Mouse (Mus musculus) kidney, adult 18-20 months (tissue): Measurements from ENCODE around the gene Gm29427.
"Not testable (repeated sequence)": the region's sequence is repeated elsewhere in the genome, so short reads cannot be mapped to it uniquely, and the experiment has no call there.

Experiments
- DNase-seq: peaks from one replicate; pipeline ENCODE4 v3.0.0; 2021

The Gm29427 gene

GRCm38 (mm10) chr1:130731741-130732337 lies 16.2 kb upstream of the Gm29427 start, which contains the start of gene AA986860:
Gene AA986860 (plus strand): TSS chr1:130731976.
- peak; percentile 65 for DNase-seq

GRCm38 (mm10) chr1:130729153-130729552 lies 13.6 kb upstream of the Gm29427 start, which contains the start of gene Pfkfb2:
Gene Pfkfb2 (minus strand): TSS chr1:130729253.
- DNase-seq = no peak

- DNase-seq = no peak
Measured at GRCm38 (mm10) chr1:130728708-130729107, 13.1 kb upstream of the Gm29427 start.

GRCm38 (mm10) chr1:130728070-130728469 lies 12.5 kb upstream of the Gm29427 start:
- no peak for DNase-seq

GRCm38 (mm10) chr1:130726396-130726795 lies 10.8 kb upstream of the Gm29427 start:
- DNase-seq = no peak

- DNase-seq = no peak
Measured at GRCm38 (mm10) chr1:130724206-130724605, 8.6 kb upstream of the Gm29427 start.

- peak; percentile 92 for DNase-seq
Measured at GRCm38 (mm10) chr1:130717291-130717871, 1.8 kb upstream of the Gm29427 start, which contains the start of gene Yod1. Gene Yod1 (plus strand): TSS chr1:130717327.

GRCm38 (mm10) chr1:130716513-130717290 lies 1.1 kb upstream of the Gm29427 start:
- no peak for DNase-seq

GRCm38 (mm10) chr1:130716218-130716512 lies 566 bp upstream of the Gm29427 start:
- DNase-seq = no peak

GRCm38 (mm10) chr1:130714046-130714445 lies 1.6 kb downstream of the Gm29427 start:
- no peak for DNase-seq

- no peak for DNase-seq
Measured at GRCm38 (mm10) chr1:130710283-130711080, 5.1 kb downstream of the Gm29427 start.

GRCm38 (mm10) chr1:130703613-130704012 lies 12.0 kb downstream of the Gm29427 start:
- no peak for DNase-seq

GRCm38 (mm10) chr1:130701976-130702375 lies 13.6 kb downstream of the Gm29427 start:
- DNase-seq = no peak

- no peak for DNase-seq
Measured at GRCm38 (mm10) chr1:130699937-130700633, 15.5 kb downstream of the Gm29427 start.

GRCm38 (mm10) chr1:130698601-130699000 lies 17.0 kb downstream of the Gm29427 start:
- DNase-seq = no peak

- no peak for DNase-seq
Measured at GRCm38 (mm10) chr1:130683905-130684304, 31.7 kb downstream of the Gm29427 start.

- DNase-seq = no peak
Measured at GRCm38 (mm10) chr1:130681656-130682413, 33.8 kb downstream of the Gm29427 start.

- DNase-seq = no peak
Measured at GRCm38 (mm10) chr1:130681075-130681474, 34.5 kb downstream of the Gm29427 start.

- DNase-seq = no peak
Measured at GRCm38 (mm10) chr1:130678551-130678950, 37.0 kb downstream of the Gm29427 start.

- DNase-seq = not testable (repeated sequence)
Measured at GRCm38 (mm10) chr1:130663576-130663975, 52.0 kb downstream of the Gm29427 start.

GRCm38 (mm10) chr1:130661454-130661853 lies 54.1 kb downstream of the Gm29427 start, which contains the start of gene C4bp:
Gene C4bp (minus strand): TSS chr1:130661632.
- DNase-seq = no peak

- not testable (repeated sequence) for DNase-seq
Measured at GRCm38 (mm10) chr1:130659641-130660040, 56.0 kb downstream of the Gm29427 start.
